Mouse (Mus musculus) adrenal gland, postnatal 4 days (tissue): ENCODE measurements around the gene Il20. TPM values are rescaled to one million over a fixed set of nuclear protein-coding genes. Genes with fewer than 3 reads are reported as not detected.

ENCODE experiments used
- DNase-seq, 2 experiments: peaks; one replicate each; pipeline ENCODE4 v3.0.0; 2021 to 2022; ENCODE audit warnings: low spot score in 2 of 2, mixed read lengths in 2 of 2
- total RNA-seq, 2 experiments: library from RNA; stranded (reverse); gene quantifications; 2 replicates each; pipeline ENCODE4 v1.2.3; 2021

Il20 gene
- total RNA-seq, 2 experiments from 2014 or later: not detected

DNA sequence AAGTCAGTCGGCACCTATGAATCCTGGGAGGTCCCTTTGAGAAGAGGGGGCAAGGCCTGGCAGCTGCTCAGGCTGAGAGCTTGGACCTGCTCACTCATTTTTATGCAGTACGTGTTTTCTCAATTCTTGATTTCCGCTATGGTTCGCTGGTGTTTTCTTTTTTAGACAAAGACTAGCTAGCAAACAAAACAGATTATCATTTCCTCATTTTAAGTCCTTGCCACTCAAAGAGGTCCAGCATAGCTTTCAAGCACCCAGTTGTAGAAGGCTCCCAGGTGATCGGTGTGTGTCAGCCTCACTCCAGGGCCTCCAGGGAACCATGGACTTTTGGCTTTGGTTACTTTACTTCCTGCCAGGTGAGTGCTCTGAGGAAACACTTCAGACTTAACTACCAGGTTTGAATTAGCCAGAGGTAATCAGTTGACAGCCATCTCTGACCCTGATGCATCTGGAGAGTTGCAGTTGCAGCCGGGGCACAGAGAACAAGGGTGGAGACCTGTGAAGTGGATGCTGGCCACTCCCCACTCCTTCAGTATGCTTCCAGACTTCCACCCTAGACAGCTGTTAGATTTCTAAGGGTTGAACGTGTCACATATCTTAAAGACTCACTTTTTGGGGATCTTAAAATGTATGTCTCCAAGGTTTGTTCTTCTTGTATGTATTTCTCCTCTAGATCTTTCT is 45.6 kb downstream of the Il20 start, which contains the start of gene Fcmr:
Gene Fcmr, plus strand, starts transcription at position 129 of the 681 bp plus-strand sequence.
- DNase-seq: no peak

DNA sequence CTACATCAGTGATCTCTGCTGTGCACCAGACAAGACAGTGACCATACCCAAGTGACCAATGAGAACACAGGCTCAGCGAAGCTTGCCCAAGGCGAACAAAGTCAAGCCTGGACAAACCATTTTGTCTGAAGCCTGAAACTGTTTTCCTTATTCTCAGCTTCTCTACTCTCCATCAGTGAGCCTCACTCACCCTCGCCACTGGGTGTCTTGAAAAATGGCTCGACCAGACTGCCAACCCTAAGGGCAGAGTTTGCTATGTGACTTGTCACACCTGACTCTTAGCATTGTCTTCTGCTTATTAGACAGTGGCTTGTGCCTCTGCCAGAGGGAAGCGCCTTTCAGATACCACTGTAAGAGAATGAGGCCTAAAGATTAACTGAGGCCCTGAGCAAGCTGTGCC is 46.5 kb downstream of the Il20 start:
- no peak for DNase-seq

DNA sequence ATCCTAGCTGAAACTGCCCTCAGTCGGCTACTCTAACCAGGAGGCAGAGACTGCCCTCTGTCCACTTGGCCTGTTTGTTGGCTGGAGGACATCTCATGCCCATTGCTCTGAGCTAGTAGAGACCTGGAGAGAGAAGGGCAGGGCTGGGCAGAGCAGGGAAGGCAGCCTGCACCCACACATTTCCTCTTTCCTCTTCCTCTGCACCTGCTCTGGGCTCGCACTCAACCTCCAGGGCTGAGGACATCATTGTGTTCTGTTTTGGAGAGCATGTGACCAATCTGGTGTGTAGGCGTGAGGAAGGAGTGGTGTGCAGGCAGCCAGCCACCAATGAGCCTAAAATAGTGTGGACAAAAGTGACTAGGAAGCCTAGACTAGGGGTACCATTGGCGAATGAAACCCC is 47.0 kb downstream of the Il20 start:
- DNase-seq: no peak

DNA sequence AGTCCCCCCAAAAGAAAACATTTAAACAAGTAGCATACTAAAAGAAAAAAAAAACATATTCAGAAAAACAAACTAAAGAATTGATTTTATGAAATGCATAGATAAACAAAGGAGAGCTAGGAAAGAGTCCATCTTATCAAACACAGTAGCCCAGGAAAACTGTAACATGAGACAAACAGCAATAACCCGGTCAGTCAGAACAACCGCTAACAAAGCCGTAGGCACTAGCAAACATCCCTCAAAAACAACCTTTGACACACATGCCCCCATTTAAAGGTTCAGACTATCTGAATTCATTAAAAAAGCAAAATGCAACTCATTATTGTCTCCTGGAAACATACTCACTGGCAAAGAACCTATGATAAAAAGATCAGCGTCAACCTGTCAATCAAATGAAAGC is 53.8 kb downstream of the Il20 start:
- no peak for DNase-seq

Other genes with a start within 250 kb of the Il20 start
- 1 to 10 TPM in 1 of 2 experiments, under 1 TPM in 1; 0.50 to 4.1 TPM for gene C4bp, start 249.8 kb downstream of the Il20 start, total RNA-seq
- under 1 TPM in 1 of 2 experiments, not detected in 1; 0.17 TPM for gene Gm29427, start 195.7 kb downstream of the Il20 start, total RNA-seq
- gene Yod1, start 194.1 kb downstream of the Il20 start, total RNA-seq: 10 to 100 TPM in 1 of 2 experiments, 1 to 10 TPM in 1; 9.7 to 10.3 TPM
- gene Pfkfb2, start 182.2 kb downstream of the Il20 start, total RNA-seq: 10 to 100 TPM; 26.8 to 27.3 TPM
- gene AA986860, start 179.5 kb downstream of the Il20 start, total RNA-seq: 1 to 10 TPM; 2.0 to 3.3 TPM
- not detected for gene Fcamr, start 110.5 kb downstream of the Il20 start, total RNA-seq
- 1 to 10 TPM in 1 of 2 experiments, under 1 TPM in 1; 0.53 to 1.2 TPM for gene Pigr, start 84.8 kb downstream of the Il20 start, total RNA-seq
- 1 to 10 TPM in 1 of 2 experiments, under 1 TPM in 1; 0.50 to 1.0 TPM for gene Fcmr, start 45.8 kb downstream of the Il20 start, total RNA-seq
- gene Il24, start 24.0 kb downstream of the Il20 start, total RNA-seq: not detected
- not detected for gene Il19, start 28.7 kb upstream of the Il20 start, total RNA-seq
- gene Il10, start 108.4 kb upstream of the Il20 start, total RNA-seq: not detected
- gene Mapkapk2, start 186.4 kb upstream of the Il20 start, total RNA-seq: 100 to 1,000 TPM; 152 to 160 TPM
- gene Dyrk3, start 226.9 kb upstream of the Il20 start, total RNA-seq: 1 to 10 TPM; 7.9 to 8.4 TPM
- 10 to 100 TPM; 47.4 to 49.9 TPM for gene Eif2d, start 241.7 kb upstream of the Il20 start, total RNA-seq